Mouse (Mus musculus) forebrain, embryonic 14.5 days (tissue): ENCODE results near the gene Rpp25. TPM values are rescaled to one million over a fixed set of nuclear protein-coding genes. Genes with fewer than 3 reads are reported as not detected.
A peak's percentile ranks its signal among the peaks of the same experiment; 100 is the strongest.

ENCODE experiments used
- ATAC-seq: fragments of 200-750 bp; cut with Nextera tagmentation; 2 replicates; pipeline ENCODE4 v1.8.0; 2017; ENCODE audit warnings: mild to moderate bottlenecking, moderate library complexity
- DNase-seq: peaks from one replicate; pipeline ENCODE4 v3.0.0-alpha.2; 2015; ENCODE audit warnings: low spot score
- H3K27ac ChIP-seq: fragments of 300-500 bp; sonication (generic); 2 replicates; pipeline ENCODE4 v1.5.1; 2014; ENCODE audit warnings: low read depth, mild to moderate bottlenecking, control low read depth, low read length, moderate library complexity
- H3K27me3 ChIP-seq: fragments of 300-500 bp; sonication (generic); replicated peaks from 2 replicates; pipeline ENCODE4 v1.6.1; 2014; ENCODE audit warnings: low read length, control low read depth, mixed read lengths; ENCODE audit not compliant: control insufficient read depth, insufficient read depth
- H3K36me3 ChIP-seq: fragments of 300-500 bp; sonication (generic); 2 replicates; pipeline ENCODE4 v1.6.1; 2014; ENCODE audit warnings: low read length, control low read depth; ENCODE audit not compliant: control insufficient read depth, insufficient read depth
- H3K4me1 ChIP-seq: fragments of 300-500 bp; sonication (generic); 2 replicates; pipeline ENCODE4 v1.6.1; 2014; ENCODE audit warnings: antibody characterized with exemption, low read length, control low read depth; ENCODE audit not compliant: control insufficient read depth, insufficient read depth
- H3K4me2 ChIP-seq: fragments of 300-500 bp; sonication (generic); 2 replicates; pipeline ENCODE4 v1.6.1; 2014; ENCODE audit warnings: mild to moderate bottlenecking, control low read depth, low read length
- H3K4me3 ChIP-seq: fragments of 300-500 bp; sonication (generic); 2 replicates; pipeline ENCODE4 v1.5.1; 2014; ENCODE audit warnings: low read depth, low read length, control low read depth
- H3K9ac ChIP-seq: fragments of 300-500 bp; sonication (generic); 2 replicates; pipeline ENCODE4 v1.6.1; 2014; ENCODE audit warnings: mild to moderate bottlenecking, low read length, control low read depth, moderate library complexity
- H3K9me3 ChIP-seq: fragments of 300-500 bp; sonication (generic); replicated peaks from 2 replicates; pipeline ENCODE4 v1.6.1; 2016; ENCODE audit warnings: low read length, control low read depth, mixed read lengths; ENCODE audit not compliant: control insufficient read depth
- WGBS: fragments of 180-500 bp; shearing (Covaris S2); extraction: QIAGEN DNeasy Blood & Tissue Kit; methylation state at CpG from one replicate; pipeline ENCODE4 v1.1.7; 2014; 5-methylcytosine and 5-hydroxymethylcytosine counted together
- polyA plus RNA-seq: library from polyadenylated mRNA; unstranded; fragments of >200 nt; fragmentation: Nextera tagmentation; extraction: Ambion mirVana; gene quantifications from 2 replicates; pipeline ENCODE4 v1.2.1, GENCODE M21; 2014

Gene Rpp25
- polyA plus RNA-seq, 1 experiment from 2014 or later, result 18.5 TPM

GRCm38 (mm10) chr9:57504891-57505290 lies 1.1 kb downstream of the Rpp25 start:
- Histone ChIP-seq H3K9ac (no peak overlapping the region), H3K9me3 (no peaks in the 10 kb centered on the region), H3K4me2 (peak overlapping the region; percentile 93), H3K36me3 (no peaks in the 10 kb centered on the region), H3K27me3 (peaks cover 47% of the 10 kb centered on the region), H3K4me1 (peaks cover 26% of the 10 kb centered on the region), H3K4me3 (no peak overlapping the region), H3K27ac (0 out of 2 replicates have a peak overlapping the region, but pooled peaks have one; percentile 68)
- 52% methylated on average over 10 of the region's 10 CpGs for WGBS
- DNase-seq, result no peak
- no peak for ATAC-seq

- Histone ChIP-seq H3K27ac (peak overlapping the region; percentile 68), H3K9ac (0 out of 2 replicates have a peak overlapping the region, but pooled peaks have one; percentile 7), H3K9me3 (no peaks in the 10 kb centered on the region), H3K27me3 (peaks cover 41% of the 10 kb centered on the region), H3K4me2 (peak overlapping the region; percentile 93), H3K36me3 (no peaks in the 10 kb centered on the region), H3K4me3 (no peak overlapping the region), H3K4me1 (peaks cover 26% of the 10 kb centered on the region)
- DNase-seq (peak; percentile 63), ATAC-seq (peak; percentile 47)
- 4% methylated on average over 8 of the region's 8 CpGs for WGBS
These were observed 1.9 kb downstream of the Rpp25 start for GRCm38 (mm10) chr9:57505700-57506099.

GRCm38 (mm10) chr9:57510577-57510976 lies 6.8 kb downstream of the Rpp25 start:
- Histone ChIP-seq H3K9me3 (no peaks in the 10 kb centered on the region), H3K9ac (no peak overlapping the region), H3K4me2 (no peak overlapping the region), H3K4me1 (no peaks in the 10 kb centered on the region), H3K4me3 (no peak overlapping the region), H3K27ac (no peak overlapping the region), H3K36me3 (no peaks in the 10 kb centered on the region), H3K27me3 (peaks cover 10% of the 10 kb centered on the region; the same call in 1 of the 2 replicates)
- 59% methylated on average over 2 of the region's 2 CpGs for WGBS
- ATAC-seq (no peak), DNase-seq (no peak)

- H3K27ac ChIP-seq, result 0 out of 2 replicates have a peak overlapping the region, but pooled peaks have one; percentile 14
- ATAC-seq (0 out of 2 replicates have a peak, but pooled peaks have one; percentile 5), DNase-seq (peak; percentile 90)
- 2% methylated on average over 3 of the region's 3 CpGs for WGBS
- H3K9ac ChIP-seq, result no peak overlapping the region; the same call in 1 of the 2 replicates
- no peaks in the 10 kb centered on the region for H3K9me3 ChIP-seq
- H3K4me1 ChIP-seq, result peaks cover 2% of the 10 kb centered on the region; the same call in 1 of the 2 replicates
- no peak overlapping the region for H3K4me2 ChIP-seq
- H3K27me3 ChIP-seq, result no peaks in the 10 kb centered on the region
- no peak overlapping the region for H3K4me3 ChIP-seq
- H3K36me3 ChIP-seq, result no peaks in the 10 kb centered on the region
These were observed 13.3 kb downstream of the Rpp25 start for GRCm38 (mm10) chr9:57517113-57517512.

GRCm38 (mm10) chr9:57520375-57521055 lies 16.7 kb downstream of the Rpp25 start:
- ATAC-seq, result peak; percentile 48; the same call in 1 of the 2 replicates
- peak overlapping the region; percentile 86; the same call in 1 of the 2 replicates for H3K27ac ChIP-seq
- 25% methylated on average over 16 of the region's 16 CpGs for WGBS
- no peaks in the 10 kb centered on the region for H3K27me3 ChIP-seq
- no peaks in the 10 kb centered on the region for H3K36me3 ChIP-seq
- H3K4me1 ChIP-seq, result peaks cover 20% of the 10 kb centered on the region
- peak overlapping the region; percentile 97 for H3K9ac ChIP-seq
- peak overlapping the region; percentile 97 for H3K4me3 ChIP-seq
- peak overlapping the region; percentile 81 for H3K4me2 ChIP-seq
- peak; percentile 23 for DNase-seq
- no peaks in the 10 kb centered on the region for H3K9me3 ChIP-seq

GRCm38 (mm10) chr9:57521056-57521911 lies 17.5 kb downstream of the Rpp25 start, which contains the start of gene Cox5a:
Cox5a (plus strand) TSS chr9:57521274.
- H3K9ac ChIP-seq, result peak within 1 kb of the TSS; percentile 97
- no peaks in the 10 kb centered on the region; the same call in 1 of the 2 replicates for H3K36me3 ChIP-seq
- H3K27ac ChIP-seq, result peak within 1 kb of the TSS; percentile 86; the same call in 1 of the 2 replicates
- H3K4me2 ChIP-seq, result peak within 1 kb of the TSS; percentile 81
- no peaks in the 10 kb centered on the region for H3K9me3 ChIP-seq
- peak; percentile 97 for ATAC-seq
- DNase-seq, result peak; percentile 97
- peak within 1 kb of the TSS; percentile 97 for H3K4me3 ChIP-seq
- H3K27me3 ChIP-seq, result no peaks in the 10 kb centered on the region
- peaks cover 20% of the 10 kb centered on the region for H3K4me1 ChIP-seq
- WGBS, result under 1% methylated on average over 95 of the region's 95 CpGs

- Histone ChIP-seq H3K36me3 (no peaks in the 10 kb centered on the region; the same call in 1 of the 2 replicates), H3K4me2 (peak overlapping the region; percentile 81), H3K4me1 (peaks cover 20% of the 10 kb centered on the region), H3K27me3 (no peaks in the 10 kb centered on the region), H3K27ac (no peak overlapping the region), H3K4me3 (peak overlapping the region; percentile 97), H3K9me3 (no peaks in the 10 kb centered on the region), H3K9ac (peak overlapping the region; percentile 97)
- ATAC-seq, result no peak
- no peak for DNase-seq
- 38% methylated on average over 7 of the region's 7 CpGs for WGBS
These were observed 18.5 kb downstream of the Rpp25 start for GRCm38 (mm10) chr9:57522114-57522860.

GRCm38 (mm10) chr9:57522861-57523246 lies 19.0 kb downstream of the Rpp25 start:
- H3K27me3 ChIP-seq, result no peaks in the 10 kb centered on the region
- H3K9ac ChIP-seq, result peak overlapping the region; percentile 97; the same call in 1 of the 2 replicates
- peaks cover 20% of the 10 kb centered on the region for H3K4me1 ChIP-seq
- WGBS, result 75% methylated on average over 4 of the region's 4 CpGs
- no peaks in the 10 kb centered on the region for H3K9me3 ChIP-seq
- DNase-seq (no peak), ATAC-seq (no peak)
- H3K4me3 ChIP-seq, result peak overlapping the region; percentile 97; the same call in 1 of the 2 replicates
- H3K4me2 ChIP-seq, result peak overlapping the region; percentile 81
- no peak overlapping the region for H3K27ac ChIP-seq
- no peaks in the 10 kb centered on the region; the same call in 1 of the 2 replicates for H3K36me3 ChIP-seq
